Mouse (Mus musculus) liver, embryonic 12.5 days (tissue): ENCODE data around the gene 1700025G04Rik. TPM values are rescaled to one million over a fixed set of nuclear protein-coding genes. Genes with fewer than 3 reads are reported as not detected.

Experiments used
- ATAC-seq: fragments of 200-750 bp; cut with Nextera tagmentation; 2 replicates; pipeline ENCODE4 v1.8.0; 2017; ENCODE audit warnings: moderate number of reproducible peaks, mild to moderate bottlenecking, moderate library complexity
- H3K27ac ChIP-seq: fragments of 300-500 bp; sonication (generic); 2 replicates; pipeline ENCODE4 v1.5.1; 2016; ENCODE audit warnings: mild to moderate bottlenecking
- H3K27me3 ChIP-seq: fragments of 300-500 bp; sonication (generic); replicated peaks from 2 replicates; pipeline ENCODE4 v1.6.1; 2016; ENCODE audit warnings: mild to moderate bottlenecking, moderate library complexity
- H3K36me3 ChIP-seq: fragments of 300-500 bp; sonication (generic); 2 replicates; pipeline ENCODE4 v1.6.1; 2016; ENCODE audit warnings: mild to moderate bottlenecking, moderate library complexity
- H3K4me1 ChIP-seq: fragments of 300-500 bp; sonication (generic); 2 replicates; pipeline ENCODE4 v1.6.1; 2016
- H3K4me2 ChIP-seq: fragments of 300-500 bp; sonication (generic); 2 replicates; pipeline ENCODE4 v1.6.1; 2016; ENCODE audit warnings: mild to moderate bottlenecking, moderate library complexity
- H3K4me3 ChIP-seq: fragments of 300-500 bp; sonication (generic); 2 replicates; pipeline ENCODE4 v1.5.1; 2016; ENCODE audit warnings: mild to moderate bottlenecking, moderate library complexity
- H3K9ac ChIP-seq: fragments of 300-500 bp; sonication (generic); 2 replicates; pipeline ENCODE4 v1.6.1; 2016; ENCODE audit warnings: mild to moderate bottlenecking, moderate library complexity
- H3K9me3 ChIP-seq: fragments of 300-500 bp; sonication (generic); replicated peaks from 2 replicates; pipeline ENCODE4 v1.6.1; 2016; ENCODE audit warnings: mild to moderate bottlenecking, moderate library complexity
- WGBS: fragments of 180-500 bp; shearing (Covaris S2); methylation state at CpG from one replicate; pipeline ENCODE4 v1.1.7; 2016; ENCODE audit not compliant: insufficient replicate concordance; 5-methylcytosine and 5-hydroxymethylcytosine counted together
- polyA plus RNA-seq: library from polyadenylated mRNA; unstranded; fragments of >200 nt; fragmentation: Nextera tagmentation; extraction: Ambion mirVana; gene quantifications from 2 replicates; pipeline ENCODE4 v1.2.1, GENCODE M21; 2016

The 1700025G04Rik gene
- polyA plus RNA-seq, 1 experiment from 2014 or later: 4.5 TPM

DNA sequence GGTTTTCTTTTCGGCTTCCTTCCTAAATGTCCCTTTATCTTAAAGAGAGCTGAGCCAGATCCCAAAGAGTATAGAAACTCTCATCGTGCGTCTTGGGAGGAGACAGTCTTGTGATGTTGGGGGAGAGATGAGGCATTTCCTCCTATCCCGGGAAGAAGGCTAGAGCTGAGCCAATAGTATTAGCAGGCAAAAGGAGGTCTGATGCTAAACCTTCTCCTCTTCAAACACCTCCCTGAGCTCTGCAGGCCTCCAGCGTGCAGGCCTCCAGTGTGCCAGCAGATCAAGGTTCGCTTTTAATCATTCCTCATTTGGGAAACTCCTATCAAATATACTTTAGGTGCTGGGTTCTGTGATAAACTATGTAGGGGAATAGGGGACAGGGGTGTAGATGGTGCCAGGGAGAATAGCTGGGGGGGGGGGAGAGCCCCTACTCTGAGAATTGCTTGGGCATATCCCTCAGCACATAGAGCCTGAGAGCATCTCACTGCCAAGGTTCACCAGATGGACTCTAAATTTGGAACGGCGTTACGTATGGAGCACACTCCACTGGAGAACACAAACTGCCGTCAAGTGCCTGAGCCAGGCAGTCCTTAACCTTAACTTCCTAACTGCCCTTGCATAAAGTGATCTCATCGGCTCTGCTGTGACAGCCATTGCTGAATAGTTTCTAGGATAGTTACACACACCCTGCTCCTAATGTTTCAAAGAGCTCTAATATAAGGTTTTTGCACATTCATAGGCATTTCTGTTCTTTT lies 103.7 kb downstream of the 1700025G04Rik start:
- peaks cover 5% of the 10 kb centered on the region; the same call in 1 of the 2 replicates for H3K4me1 ChIP-seq
- H3K4me2 ChIP-seq: no peak overlapping the region
- 74% methylated on average over 11 of the region's 11 CpGs for WGBS
- no peak overlapping the region for H3K4me3 ChIP-seq
- no peaks in the 10 kb centered on the region for H3K27me3 ChIP-seq
- no peak overlapping the region for H3K27ac ChIP-seq
- no peaks in the 10 kb centered on the region for H3K36me3 ChIP-seq
- no peak for ATAC-seq
- no peak overlapping the region for H3K9ac ChIP-seq
- no peaks in the 10 kb centered on the region for H3K9me3 ChIP-seq

DNA sequence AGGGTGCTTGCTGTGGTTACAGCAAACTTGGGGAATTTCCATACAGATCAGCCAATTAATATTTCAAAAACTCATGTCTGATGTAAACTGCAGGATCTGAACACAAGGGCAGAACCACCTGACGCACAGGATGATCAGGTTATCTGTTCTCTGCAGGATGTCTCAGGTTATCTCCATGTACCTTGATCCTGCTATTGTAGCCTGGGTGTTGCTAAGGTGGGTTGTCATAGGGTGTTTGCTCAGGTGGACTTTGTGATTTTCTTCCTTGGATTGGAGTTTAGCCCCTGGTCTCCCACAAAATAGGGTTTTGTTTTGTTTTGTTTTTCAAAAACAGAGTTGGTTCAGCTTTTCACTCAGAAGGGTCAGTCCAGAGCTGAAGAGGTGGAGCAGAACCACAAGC lies 104.9 kb downstream of the 1700025G04Rik start:
- no peak overlapping the region for H3K9ac ChIP-seq
- 53% methylated on average over 1 of the region's 1 CpGs for WGBS
- H3K27me3 ChIP-seq: no peaks in the 10 kb centered on the region
- no peak for ATAC-seq
- H3K27ac ChIP-seq: no peak overlapping the region
- no peaks in the 10 kb centered on the region for H3K9me3 ChIP-seq
- no peak overlapping the region for H3K4me3 ChIP-seq
- no peak overlapping the region for H3K4me2 ChIP-seq
- H3K4me1 ChIP-seq: peaks cover 5% of the 10 kb centered on the region; the same call in 1 of the 2 replicates
- no peaks in the 10 kb centered on the region for H3K36me3 ChIP-seq

DNA sequence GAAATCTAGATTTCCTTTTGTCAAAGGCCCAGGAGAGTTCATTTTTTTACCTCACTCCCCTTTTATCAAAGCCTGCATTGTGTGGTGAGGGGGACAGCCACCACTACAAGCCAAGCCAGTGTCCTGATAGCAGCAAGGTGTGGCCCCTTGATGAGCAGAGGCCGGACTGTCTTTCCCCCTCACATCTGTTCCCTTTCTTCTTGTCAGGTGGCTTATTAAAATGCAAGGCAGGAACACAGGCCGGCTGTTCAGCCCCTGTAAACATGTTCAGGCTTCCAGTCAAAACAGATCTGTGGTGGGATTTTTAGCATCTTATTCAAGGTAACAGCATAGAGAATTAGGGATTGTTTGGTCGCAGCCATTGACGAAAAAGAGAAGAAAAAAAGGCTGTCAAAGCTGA lies 105.9 kb downstream of the 1700025G04Rik start:
- Histone ChIP-seq H3K4me2 (no peak overlapping the region), H3K4me1 (peaks cover 5% of the 10 kb centered on the region; the same call in 1 of the 2 replicates), H3K27ac (no peak overlapping the region), H3K4me3 (no peak overlapping the region), H3K27me3 (no peaks in the 10 kb centered on the region), H3K9me3 (no peaks in the 10 kb centered on the region), H3K9ac (no peak overlapping the region), H3K36me3 (no peaks in the 10 kb centered on the region)
- WGBS: 47% methylated on average over 4 of the region's 4 CpGs
- no peak for ATAC-seq

DNA sequence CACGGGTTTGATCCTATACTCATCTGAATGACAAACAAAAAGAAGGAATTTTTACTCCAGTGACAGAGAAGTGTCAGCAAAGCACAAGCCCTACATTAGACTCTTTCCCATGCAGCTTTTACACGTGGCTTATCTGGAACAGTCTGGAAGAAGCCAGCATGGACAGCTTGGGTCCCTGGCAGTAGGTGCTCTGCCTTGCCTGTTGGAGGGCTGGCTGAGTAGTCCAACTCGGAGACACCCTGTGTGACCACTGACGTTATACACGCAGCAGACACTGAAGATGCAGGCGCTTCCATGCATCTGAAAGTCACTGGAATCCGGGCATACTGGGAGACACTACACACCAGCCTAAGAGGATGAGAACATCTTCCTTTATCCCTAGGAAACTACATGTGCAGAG lies 109.4 kb downstream of the 1700025G04Rik start:
- WGBS: 41% methylated on average over 7 of the region's 7 CpGs
- ATAC-seq: no peak
- no peaks in the 10 kb centered on the region for H3K36me3 ChIP-seq
- H3K4me3 ChIP-seq: no peak overlapping the region
- H3K4me2 ChIP-seq: no peak overlapping the region
- no peak overlapping the region for H3K27ac ChIP-seq
- H3K9me3 ChIP-seq: no peaks in the 10 kb centered on the region
- H3K9ac ChIP-seq: no peak overlapping the region
- H3K4me1 ChIP-seq: peaks cover 5% of the 10 kb centered on the region; the same call in 1 of the 2 replicates
- H3K27me3 ChIP-seq: no peaks in the 10 kb centered on the region

DNA sequence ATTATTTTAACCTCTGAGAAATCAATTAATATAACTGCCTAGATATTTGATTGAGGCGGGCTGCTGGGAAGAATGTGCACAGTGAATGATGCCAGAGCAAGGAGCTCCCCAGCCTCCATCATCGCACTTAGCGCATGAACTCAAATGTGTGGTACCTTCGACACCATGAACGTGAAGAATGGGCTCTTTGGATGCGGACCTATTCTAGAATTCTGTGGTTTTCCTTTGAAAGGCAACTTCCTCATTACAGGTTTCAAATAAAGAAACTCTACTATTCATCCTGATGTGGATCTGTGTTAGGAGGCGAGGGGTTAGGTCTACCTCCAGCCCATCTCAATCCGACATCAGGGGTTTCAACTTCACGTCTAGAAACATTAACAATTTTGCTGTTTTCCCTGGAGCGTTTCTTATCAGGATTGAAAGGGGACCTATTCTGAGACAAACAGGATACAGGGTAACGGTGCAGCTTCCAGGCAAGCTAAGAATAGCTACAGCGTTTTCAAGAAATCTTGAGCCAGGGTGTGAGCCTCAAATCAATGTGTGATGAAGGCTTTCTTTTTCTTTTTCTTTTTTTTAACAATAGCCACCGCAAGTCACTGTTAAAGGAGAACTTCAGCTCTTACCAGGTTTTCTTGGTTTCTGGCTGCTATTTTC lies 110.0 kb downstream of the 1700025G04Rik start:
- WGBS: 28% methylated on average over 13 of the region's 13 CpGs
- H3K27ac ChIP-seq: no peak overlapping the region
- H3K9ac ChIP-seq: no peak overlapping the region
- 0 out of 2 replicates have a peak overlapping the region, but pooled peaks have one; percentile 12 for H3K4me2 ChIP-seq
- no peak overlapping the region for H3K4me3 ChIP-seq
- no peaks in the 10 kb centered on the region for H3K36me3 ChIP-seq
- H3K9me3 ChIP-seq: no peaks in the 10 kb centered on the region
- ATAC-seq: no peak
- H3K27me3 ChIP-seq: no peaks in the 10 kb centered on the region
- peaks cover 5% of the 10 kb centered on the region; the same call in 1 of the 2 replicates for H3K4me1 ChIP-seq

DNA sequence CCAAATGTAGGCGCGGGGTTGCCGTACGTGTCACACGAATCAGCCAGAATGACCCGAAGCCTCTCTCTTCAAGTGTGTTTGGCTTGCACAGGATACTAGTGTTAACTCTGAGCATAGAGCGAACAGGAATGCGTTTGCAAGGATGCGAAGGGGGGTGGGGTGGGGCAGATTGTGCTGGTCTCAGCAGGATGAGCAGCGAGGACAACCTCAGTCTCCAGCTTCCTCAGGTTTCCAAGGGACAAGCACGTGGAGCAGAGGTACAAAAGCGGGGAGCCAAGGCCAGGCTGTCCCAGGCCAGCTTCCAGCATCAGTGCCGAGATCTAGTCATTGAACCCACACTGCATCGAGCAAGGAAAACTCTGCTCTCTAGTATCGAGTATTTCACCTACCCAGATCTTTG lies 111.2 kb downstream of the 1700025G04Rik start:
- no peak overlapping the region for H3K4me2 ChIP-seq
- no peak overlapping the region for H3K9ac ChIP-seq
- no peaks in the 10 kb centered on the region for H3K9me3 ChIP-seq
- no peaks in the 10 kb centered on the region for H3K27me3 ChIP-seq
- no peaks in the 10 kb centered on the region; the same call in 1 of the 2 replicates for H3K4me1 ChIP-seq
- no peak overlapping the region for H3K4me3 ChIP-seq
- ATAC-seq: no peak
- H3K36me3 ChIP-seq: no peaks in the 10 kb centered on the region
- H3K27ac ChIP-seq: no peak overlapping the region
- WGBS: 79% methylated on average over 15 of the region's 15 CpGs

DNA sequence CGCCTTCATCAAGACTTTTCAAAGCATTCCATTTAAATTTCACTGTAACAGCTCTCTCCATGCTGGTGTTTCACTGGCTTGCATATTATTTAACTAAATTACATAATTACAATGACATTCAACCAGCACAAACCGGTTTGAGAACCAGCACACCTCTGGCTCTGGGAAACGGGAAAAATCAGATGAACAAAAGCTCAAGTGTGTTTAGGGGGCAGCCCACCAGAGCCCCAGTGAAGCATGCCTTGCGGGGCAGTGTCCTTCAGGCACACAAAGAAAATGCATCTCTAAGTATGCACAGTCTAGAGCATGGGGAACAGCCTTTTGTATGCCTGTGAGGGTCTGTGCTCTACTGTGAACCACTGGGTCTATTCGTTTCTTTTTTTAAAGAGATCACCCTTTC lies 112.3 kb downstream of the 1700025G04Rik start:
- Histone ChIP-seq H3K4me1 (no peaks in the 10 kb centered on the region; the same call in 1 of the 2 replicates), H3K36me3 (no peaks in the 10 kb centered on the region), H3K27me3 (no peaks in the 10 kb centered on the region), H3K9me3 (no peaks in the 10 kb centered on the region), H3K9ac (no peak overlapping the region), H3K4me2 (no peak overlapping the region), H3K4me3 (no peak overlapping the region), H3K27ac (no peak overlapping the region)
- 64% methylated on average over 5 of the region's 5 CpGs for WGBS
- no peak for ATAC-seq

DNA sequence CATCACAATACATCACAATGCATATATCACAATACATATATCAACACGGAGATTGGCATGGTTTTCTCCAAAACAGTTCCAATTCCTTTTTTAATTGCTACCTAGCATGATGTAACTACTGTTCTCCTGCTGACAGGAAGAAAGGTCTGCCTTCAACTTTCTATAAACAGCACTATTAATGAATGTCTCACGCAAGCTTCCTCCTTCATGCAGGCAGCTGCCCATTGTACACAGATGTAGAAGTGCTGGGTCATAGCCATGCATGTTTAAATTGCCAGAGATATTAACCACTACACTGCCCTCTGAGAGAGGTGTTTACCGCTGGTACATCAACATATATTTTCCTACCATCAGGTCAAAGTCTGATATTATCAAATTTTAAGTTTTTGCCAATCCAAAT lies 113.1 kb downstream of the 1700025G04Rik start:
- H3K4me2 ChIP-seq: no peak overlapping the region
- no peak overlapping the region for H3K4me3 ChIP-seq
- H3K9me3 ChIP-seq: no peaks in the 10 kb centered on the region
- H3K36me3 ChIP-seq: no peaks in the 10 kb centered on the region
- ATAC-seq: no peak
- WGBS: 59% methylated on average over 3 of the region's 3 CpGs
- no peaks in the 10 kb centered on the region for H3K27me3 ChIP-seq
- H3K9ac ChIP-seq: no peak overlapping the region
- H3K27ac ChIP-seq: no peak overlapping the region
- no peaks in the 10 kb centered on the region; the same call in 1 of the 2 replicates for H3K4me1 ChIP-seq

DNA sequence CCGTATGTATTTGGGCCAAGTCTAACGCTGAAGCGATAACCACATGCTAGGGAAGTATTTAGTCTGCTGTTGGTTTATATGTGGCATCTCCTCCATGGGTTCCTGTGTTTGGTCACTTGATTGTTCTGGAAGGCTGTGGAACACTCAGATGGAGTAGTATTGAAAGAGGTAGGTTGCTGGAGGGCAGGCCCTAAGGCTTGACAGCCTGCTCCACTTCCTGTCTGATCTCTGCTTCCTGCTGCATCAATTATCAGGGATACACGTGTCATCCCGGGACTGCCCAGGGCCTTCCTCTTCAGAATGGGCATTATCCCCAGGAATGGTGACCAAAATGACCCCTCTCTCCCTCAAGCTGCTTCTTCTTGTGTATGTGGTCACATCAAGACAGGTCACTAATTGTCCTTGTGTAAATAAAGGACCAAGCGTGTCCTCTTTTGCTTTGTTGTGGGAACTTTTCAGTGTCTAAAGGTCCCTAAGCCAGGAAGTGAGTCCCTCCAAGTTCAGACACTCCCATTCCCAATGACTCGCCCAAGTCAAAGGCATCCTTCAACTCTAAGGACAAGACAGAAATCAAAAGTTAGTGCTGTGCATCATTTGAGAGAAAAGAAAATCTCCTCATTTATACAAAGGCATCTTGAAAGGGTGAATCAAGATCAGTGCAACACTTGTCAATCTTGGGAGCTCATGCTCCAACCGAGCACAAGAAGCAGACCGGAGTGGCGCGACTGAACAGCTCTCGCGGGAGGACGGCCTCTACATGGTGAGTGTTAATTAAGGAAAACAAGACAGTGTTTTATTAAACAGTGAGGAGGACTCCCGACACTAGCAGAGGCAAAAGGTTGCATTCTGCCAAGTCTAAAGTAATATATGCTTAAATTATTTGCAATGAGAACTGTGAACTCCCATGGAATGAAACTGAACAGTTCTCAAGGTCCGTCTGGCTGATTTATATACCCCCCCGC lies 114.2 kb downstream of the 1700025G04Rik start:
- Histone ChIP-seq H3K27ac (no peak overlapping the region), H3K4me1 (no peaks in the 10 kb centered on the region; the same call in 1 of the 2 replicates), H3K27me3 (no peaks in the 10 kb centered on the region), H3K9me3 (no peaks in the 10 kb centered on the region), H3K9ac (no peak overlapping the region), H3K4me3 (no peak overlapping the region), H3K36me3 (no peaks in the 10 kb centered on the region), H3K4me2 (no peak overlapping the region)
- WGBS: 68% methylated on average over 17 of the region's 17 CpGs
- no peak for ATAC-seq

DNA sequence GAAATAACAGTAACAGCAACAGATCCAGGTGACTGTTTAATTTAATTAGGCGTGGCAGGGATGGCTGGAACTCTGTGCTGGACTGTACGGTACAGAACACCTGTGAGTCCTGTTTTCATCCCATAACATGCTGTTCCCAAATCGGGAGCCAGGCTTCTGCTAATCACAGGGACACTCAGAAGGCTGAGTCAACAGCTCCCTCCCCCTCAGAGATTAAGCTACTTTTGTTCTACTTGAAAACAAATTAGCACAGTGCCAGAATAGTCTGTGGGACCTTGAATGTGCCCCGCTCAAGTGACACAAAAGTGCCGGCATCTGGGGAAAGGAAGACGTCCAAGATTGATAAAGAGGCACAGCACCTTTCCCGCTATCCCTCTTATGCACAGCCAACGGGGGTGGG lies 115.0 kb downstream of the 1700025G04Rik start:
- Histone ChIP-seq H3K27ac (no peak overlapping the region), H3K36me3 (no peaks in the 10 kb centered on the region), H3K4me2 (no peak overlapping the region), H3K9ac (no peak overlapping the region), H3K4me1 (no peaks in the 10 kb centered on the region; the same call in 1 of the 2 replicates), H3K9me3 (no peaks in the 10 kb centered on the region), H3K4me3 (no peak overlapping the region), H3K27me3 (no peaks in the 10 kb centered on the region)
- WGBS: 65% methylated on average over 8 of the region's 8 CpGs
- ATAC-seq: no peak

DNA sequence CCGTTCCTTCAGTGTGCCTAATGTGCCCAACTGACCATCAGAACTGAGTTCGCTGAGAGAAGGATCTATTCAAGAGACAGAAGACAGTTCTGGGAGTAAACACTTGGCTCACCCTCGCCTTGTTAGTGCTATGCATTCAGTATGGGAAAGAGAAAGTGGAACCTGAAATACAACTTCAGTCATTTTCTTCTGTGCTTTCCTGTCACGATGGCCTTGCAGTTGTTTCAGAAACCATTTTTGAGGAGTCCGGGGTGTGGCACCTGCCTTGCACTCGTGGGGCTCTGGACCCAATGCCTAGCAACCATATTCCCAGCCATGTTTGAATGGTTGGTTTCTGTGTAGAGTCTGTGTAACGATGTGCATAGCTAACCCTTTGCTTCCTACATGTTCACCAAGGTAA lies 115.5 kb downstream of the 1700025G04Rik start:
- no peak overlapping the region for H3K4me3 ChIP-seq

More for the DNA sequence above, 115.5 kb downstream of the 1700025G04Rik start:
- Histone ChIP-seq H3K4me2 (no peak overlapping the region), H3K27me3 (no peaks in the 10 kb centered on the region), H3K27ac (no peak overlapping the region), H3K4me1 (no peaks in the 10 kb centered on the region), H3K9ac (no peak overlapping the region), H3K9me3 (no peaks in the 10 kb centered on the region), H3K36me3 (no peaks in the 10 kb centered on the region)
- no peak for ATAC-seq
- 73% methylated on average over 7 of the region's 7 CpGs for WGBS
